Mouse (Mus musculus) testis, adult 2 months (tissue): ENCODE measurements around the gene Gm20388.

Experiments
- CTCF ChIP-seq: fragments of 200-500 bp; IDR thresholded peaks from 2 replicates; pipeline ENCODE4 v1.5.1; 2012; ENCODE audit warnings: low read depth, mild to moderate bottlenecking, inconsistent platforms, low read length, moderate library complexity; ENCODE audit not compliant: control insufficient read depth, insufficient read depth, insufficient replicate concordance
- POLR2A ChIP-seq: fragments of 200-500 bp; IDR thresholded peaks from 2 replicates; pipeline ENCODE4 v1.6.1; 2012; ENCODE audit warnings: low read depth, mild to moderate bottlenecking, inconsistent platforms, low read length, moderate library complexity; ENCODE audit not compliant: control insufficient read depth

GRCm38 (mm10) chr8:124042201-124042600, 4131.6 kb downstream of the Gm20388 start:
- TF ChIP-seq POLR2A (no peak), CTCF (no peak)
